Mouse (Mus musculus): ENCODE results near the gene Ttc41. TPM values are rescaled to one million over a fixed set of nuclear protein-coding genes. Genes with fewer than 3 reads are reported as not detected.
A peak's percentile ranks its signal among the peaks of the same experiment; 100 is the strongest.

Gene Ttc41
- polyA plus RNA-seq, 1 experiment from 2014 or later: 2.7 TPM

GRCm38 (mm10) chr10:86794196-86794595 lies 88.6 kb downstream of the Ttc41 start:
- no peak for DNase-seq (ENCODE audit: low spot score)

GRCm38 (mm10) chr10:86794794-86795535 lies 89.4 kb downstream of the Ttc41 start:
- 89% methylated on average over 9 of the region's 9 CpGs for WGBS
- H3K27me3 ChIP-seq (ENCODE audit: low read depth, poor library complexity, severe bottlenecking): no peaks in the 10 kb centered on the region
- H3K4me3 ChIP-seq: no peak overlapping the region
- no peaks in the 10 kb centered on the region for H3K36me3 ChIP-seq
- no peak for DNase-seq (ENCODE audit: low spot score)
- 0 out of 2 replicates have a peak, but pooled peaks cover 4% of the 10 kb centered on the region for H3K4me1 ChIP-seq
- no peaks in the 10 kb centered on the region for H3K9me3 ChIP-seq (replicated peaks)
- no peak overlapping the region for H3K27ac ChIP-seq

More at GRCm38 (mm10) chr10:86794196-86794595, 88.6 kb downstream of the Ttc41 start:
- Histone ChIP-seq H3K9me3 (replicated peaks) (no peaks in the 10 kb centered on the region), H3K27me3 (ENCODE audit: low read depth, poor library complexity, severe bottlenecking) (no peaks in the 10 kb centered on the region), H3K4me1 (0 out of 2 replicates have a peak, but pooled peaks cover 4% of the 10 kb centered on the region), H3K27ac (no peak overlapping the region), H3K4me3 (no peak overlapping the region), H3K36me3 (no peaks in the 10 kb centered on the region)
- WGBS: 91% methylated on average over 4 of the region's 4 CpGs

GRCm38 (mm10) chr10:86796073-86796741 lies 90.6 kb downstream of the Ttc41 start:
- 0 out of 2 replicates have a peak, but pooled peaks cover 4% of the 10 kb centered on the region for H3K4me1 ChIP-seq
- H3K4me3 ChIP-seq: no peak overlapping the region
- H3K36me3 ChIP-seq: no peaks in the 10 kb centered on the region
- H3K9me3 ChIP-seq (replicated peaks): no peaks in the 10 kb centered on the region
- H3K27ac ChIP-seq: no peak overlapping the region
- H3K27me3 ChIP-seq (ENCODE audit: low read depth, poor library complexity, severe bottlenecking): no peaks in the 10 kb centered on the region
- DNase-seq (ENCODE audit: low spot score): no peak
- WGBS: 93% methylated on average over 5 of the region's 5 CpGs

GRCm38 (mm10) chr10:86807362-86807761 lies 101.8 kb downstream of the Ttc41 start:
- Histone ChIP-seq H3K4me1 (no peaks in the 10 kb centered on the region), H3K36me3 (no peaks in the 10 kb centered on the region), H3K4me3 (no peak overlapping the region), H3K27me3 (ENCODE audit: low read depth, poor library complexity, severe bottlenecking) (no peaks in the 10 kb centered on the region), H3K27ac (no peak overlapping the region), H3K9me3 (replicated peaks) (no peaks in the 10 kb centered on the region)
- DNase-seq (ENCODE audit: low spot score): no peak
- WGBS: 96% methylated on average over 1 of the region's 1 CpGs

GRCm38 (mm10) chr10:86808013-86808758 lies 102.6 kb downstream of the Ttc41 start:
- DNase-seq (ENCODE audit: low spot score): no peak
- WGBS: 89% methylated on average over 15 of the region's 15 CpGs
- no peak overlapping the region for H3K4me3 ChIP-seq
- H3K36me3 ChIP-seq: no peaks in the 10 kb centered on the region
- no peaks in the 10 kb centered on the region for H3K9me3 ChIP-seq (replicated peaks)
- H3K27ac ChIP-seq: no peak overlapping the region
- no peaks in the 10 kb centered on the region for H3K27me3 ChIP-seq (ENCODE audit: low read depth, poor library complexity, severe bottlenecking)
- no peaks in the 10 kb centered on the region for H3K4me1 ChIP-seq

- WGBS: 92% methylated on average over 9 of the region's 9 CpGs
- Histone ChIP-seq H3K27me3 (ENCODE audit: low read depth, poor library complexity, severe bottlenecking) (no peaks in the 10 kb centered on the region), H3K9me3 (replicated peaks) (no peaks in the 10 kb centered on the region), H3K4me1 (peaks cover 15% of the 10 kb centered on the region), H3K4me3 (no peak overlapping the region), H3K36me3 (no peaks in the 10 kb centered on the region), H3K27ac (no peak overlapping the region)
- no peak for DNase-seq (ENCODE audit: low spot score)
Observed at GRCm38 (mm10) chr10:86810000-86810399, 104.4 kb downstream of the Ttc41 start.

- Histone ChIP-seq H3K4me3 (no peak overlapping the region), H3K27ac (no peak overlapping the region), H3K4me1 (peaks cover 19% of the 10 kb centered on the region), H3K27me3 (ENCODE audit: low read depth, poor library complexity, severe bottlenecking) (no peaks in the 10 kb centered on the region), H3K9me3 (replicated peaks) (no peaks in the 10 kb centered on the region), H3K36me3 (no peaks in the 10 kb centered on the region)
- WGBS: 89% methylated on average over 5 of the region's 5 CpGs
- DNase-seq (ENCODE audit: low spot score): no peak
Observed at GRCm38 (mm10) chr10:86810612-86811011, 105.0 kb downstream of the Ttc41 start.

GRCm38 (mm10) chr10:86814292-86815131 lies 108.9 kb downstream of the Ttc41 start:
- peaks cover 39% of the 10 kb centered on the region for H3K4me1 ChIP-seq
- H3K9me3 ChIP-seq (replicated peaks): no peaks in the 10 kb centered on the region
- no peaks in the 10 kb centered on the region for H3K27me3 ChIP-seq (ENCODE audit: low read depth, poor library complexity, severe bottlenecking)
- 78% methylated on average over 19 of the region's 19 CpGs for whole genome bisulfite sequencing
- DNase-seq (ENCODE audit: low spot score): no peak
- H3K4me3 ChIP-seq: no peak overlapping the region
- H3K36me3 ChIP-seq: no peaks in the 10 kb centered on the region
- H3K27ac ChIP-seq: peak overlapping the region; percentile 38; the same call in 1 of the 2 replicates

- H3K27me3 ChIP-seq (ENCODE audit: low read depth, poor library complexity, severe bottlenecking): no peaks in the 10 kb centered on the region
- peaks cover 45% of the 10 kb centered on the region for H3K4me1 ChIP-seq
- no peaks in the 10 kb centered on the region for H3K9me3 ChIP-seq (replicated peaks)
- no peak for DNase-seq (ENCODE audit: low spot score)
- H3K27ac ChIP-seq: peak overlapping the region; percentile 38; the same call in 1 of the 2 replicates
- H3K4me3 ChIP-seq: no peak overlapping the region
- 85% methylated on average over 7 of the region's 7 CpGs for WGBS
- H3K36me3 ChIP-seq: no peaks in the 10 kb centered on the region
Observed at GRCm38 (mm10) chr10:86815133-86815532, 109.5 kb downstream of the Ttc41 start.

- WGBS: 62% methylated on average over 8 of the region's 8 CpGs
- Histone ChIP-seq H3K4me3 (no peak overlapping the region), H3K9me3 (replicated peaks) (no peaks in the 10 kb centered on the region), H3K27me3 (ENCODE audit: low read depth, poor library complexity, severe bottlenecking) (no peaks in the 10 kb centered on the region), H3K4me1 (peaks cover 55% of the 10 kb centered on the region), H3K36me3 (no peaks in the 10 kb centered on the region), H3K27ac (peak overlapping the region; percentile 71)
- DNase-seq (ENCODE audit: low spot score): no peak
Observed at GRCm38 (mm10) chr10:86819649-86820165, 114.1 kb downstream of the Ttc41 start.

GRCm38 (mm10) chr10:86821014-86821413 lies 115.4 kb downstream of the Ttc41 start:
- 96% methylated on average over 7 of the region's 7 CpGs for WGBS
- no peak overlapping the region for H3K4me3 ChIP-seq
- H3K27ac ChIP-seq: no peak overlapping the region
- H3K27me3 ChIP-seq (ENCODE audit: low read depth, poor library complexity, severe bottlenecking): no peaks in the 10 kb centered on the region
- no peaks in the 10 kb centered on the region for H3K9me3 ChIP-seq (replicated peaks)
- H3K4me1 ChIP-seq: peaks cover 60% of the 10 kb centered on the region
- no peak for DNase-seq (ENCODE audit: low spot score)
- no peaks in the 10 kb centered on the region for H3K36me3 ChIP-seq

GRCm38 (mm10) chr10:86824093-86824492 lies 118.5 kb downstream of the Ttc41 start:
- DNase-seq (ENCODE audit: low spot score): no peak
- peaks cover 64% of the 10 kb centered on the region for H3K4me1 ChIP-seq
- H3K27ac ChIP-seq: peak overlapping the region; percentile 51; the same call in 1 of the 2 replicates
- 87% methylated on average over 6 of the region's 6 CpGs for WGBS
- H3K9me3 ChIP-seq (replicated peaks): no peaks in the 10 kb centered on the region
- no peak overlapping the region for H3K4me3 ChIP-seq
- H3K27me3 ChIP-seq (ENCODE audit: low read depth, poor library complexity, severe bottlenecking): no peaks in the 10 kb centered on the region
- H3K36me3 ChIP-seq: no peaks in the 10 kb centered on the region
